Mouse (Mus musculus) cerebellum, adult 9-10 months (tissue): Measurements from ENCODE around the gene Phip.

Experiments used
- DNase-seq: peaks from one replicate; pipeline ENCODE4 v3.0.0; 2022

The Phip gene

DNA sequence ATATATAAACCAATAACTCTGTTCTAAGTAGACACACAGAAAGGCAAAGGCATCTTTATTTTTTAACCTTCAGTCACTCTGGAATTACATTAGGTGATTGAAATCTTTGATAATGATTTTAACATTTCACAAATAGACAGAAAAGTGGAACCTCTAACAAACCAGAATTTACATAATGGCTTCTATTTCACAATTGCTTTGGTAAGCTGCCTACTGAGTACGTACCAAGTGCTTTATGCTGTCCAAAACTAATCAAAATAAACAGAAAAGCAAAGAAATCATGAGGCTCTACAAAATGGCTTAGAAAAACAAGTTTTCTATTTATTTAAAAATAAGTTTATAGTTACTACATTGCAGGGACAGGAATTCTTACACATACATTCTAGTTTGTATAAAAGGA lies 109.2 kb downstream of the Phip start:
- DNase-seq, result no peak

DNA sequence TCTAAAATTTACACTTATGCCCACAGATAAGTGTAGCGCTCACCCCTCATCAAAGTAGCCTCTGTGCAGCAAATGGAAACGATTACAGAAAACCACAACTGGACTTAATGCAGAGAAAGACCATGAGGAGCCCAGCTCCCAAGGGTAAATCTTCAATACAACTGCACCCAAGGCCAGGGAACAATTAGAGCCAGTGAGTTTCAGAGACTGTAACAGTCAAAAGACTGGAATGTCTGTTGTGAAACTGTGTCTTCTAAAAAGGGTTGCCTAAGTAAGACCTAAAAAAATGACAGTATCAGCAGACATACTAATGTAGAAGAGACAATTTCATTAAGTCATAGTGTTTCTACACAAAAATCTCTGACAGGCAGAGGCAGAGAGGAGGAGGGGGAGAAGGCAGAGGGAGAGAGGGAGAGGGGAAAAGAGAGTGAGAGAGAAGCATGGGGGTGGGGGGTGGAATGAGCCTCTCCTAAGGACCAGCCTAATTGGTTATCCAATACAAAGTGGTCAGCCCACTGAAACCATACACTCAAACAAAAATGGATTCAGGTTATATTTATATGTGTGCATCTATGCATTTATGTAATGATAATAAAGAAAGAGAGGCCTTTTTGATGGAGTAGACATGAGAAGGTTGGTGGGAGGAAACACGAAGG lies 113.4 kb downstream of the Phip start:
- no peak for DNase-seq

DNA sequence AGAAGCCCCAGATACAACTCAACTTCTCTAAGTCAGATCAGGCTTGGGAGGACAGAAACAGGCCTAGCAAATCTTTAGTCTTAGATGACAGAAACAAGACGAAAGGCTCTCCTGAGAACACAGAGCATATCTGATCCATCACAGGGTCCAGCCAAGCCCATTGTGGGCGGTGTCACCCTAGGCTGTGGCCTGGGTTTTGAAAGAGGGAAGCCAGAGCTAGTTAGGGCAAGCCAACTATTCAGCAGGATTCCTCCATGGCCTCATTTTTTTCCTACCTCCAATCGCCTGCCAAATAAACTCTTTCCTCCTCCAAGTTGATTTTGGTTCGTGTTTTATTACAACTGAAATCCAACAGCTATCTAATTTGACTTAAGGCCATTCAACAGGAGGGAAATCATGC lies 114.0 kb downstream of the Phip start:
- DNase-seq, result no peak

DNA sequence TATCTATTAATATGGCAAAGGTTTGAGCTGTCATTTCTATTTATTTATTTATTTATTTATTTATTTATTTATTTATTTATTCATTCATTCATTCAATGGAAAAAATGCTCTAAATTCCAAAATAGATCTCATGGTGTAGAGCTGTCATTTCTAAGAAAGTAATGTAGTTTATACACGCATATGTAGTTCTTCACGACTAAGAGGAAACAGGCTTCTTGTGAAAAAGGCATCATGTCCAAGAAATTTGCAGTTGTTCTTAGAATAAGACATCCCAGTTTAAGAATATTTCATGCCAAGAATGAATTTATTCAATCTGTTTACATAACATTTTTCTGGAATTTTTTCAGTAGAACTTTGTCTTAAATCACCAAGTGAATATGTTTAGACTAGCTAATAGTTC lies 114.5 kb downstream of the Phip start:
- DNase-seq, result no peak

DNA sequence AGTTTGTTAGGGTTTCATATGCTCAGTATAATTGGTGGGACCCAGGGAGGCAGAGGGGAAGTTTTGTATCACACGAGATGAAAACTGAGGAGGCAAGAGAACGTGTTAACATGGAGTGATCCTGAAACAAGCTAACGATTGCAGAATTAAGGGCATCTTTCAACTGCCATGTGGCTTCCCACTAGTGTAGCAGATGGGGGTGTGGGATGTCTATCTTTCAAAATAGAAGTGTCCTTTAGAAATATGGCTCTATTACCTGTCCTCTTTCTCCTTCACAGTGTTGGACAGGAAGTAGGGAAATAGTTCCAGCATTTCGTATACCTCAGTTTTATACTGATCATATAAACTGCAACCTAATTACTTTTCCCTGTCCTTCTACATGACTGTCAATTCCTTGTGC lies 119.1 kb downstream of the Phip start:
- no peak for DNase-seq

DNA sequence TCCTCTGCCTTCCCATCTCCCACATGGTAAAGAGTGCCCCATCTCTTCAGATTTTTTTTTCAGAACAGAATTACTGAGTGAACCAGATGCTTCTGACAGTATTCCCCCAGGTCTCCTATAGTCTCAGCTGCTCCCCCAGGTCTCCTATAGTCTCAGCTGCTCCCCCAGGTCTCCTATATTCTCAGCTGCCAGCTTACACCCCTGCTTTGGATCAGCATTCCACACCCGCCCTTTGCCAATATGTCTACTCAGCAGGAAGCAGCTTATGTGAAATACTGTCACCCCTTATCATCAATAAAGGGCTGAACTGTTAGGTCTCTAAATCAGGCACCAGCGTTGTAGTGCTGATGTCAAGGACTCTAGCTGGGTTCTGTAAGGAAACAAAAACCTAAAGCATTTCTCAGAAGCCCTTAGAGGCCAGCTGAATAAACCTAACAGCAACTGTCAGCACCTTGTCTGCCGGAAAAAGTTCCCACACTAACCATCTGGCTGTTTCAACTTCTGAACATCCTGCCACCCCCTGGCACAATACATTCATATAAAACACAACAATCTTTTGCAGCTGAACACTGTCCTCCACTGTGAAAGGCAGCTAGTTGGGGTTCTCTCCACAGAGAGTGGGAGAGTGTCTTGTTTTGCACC lies 120.2 kb downstream of the Phip start:
- no peak for DNase-seq

DNA sequence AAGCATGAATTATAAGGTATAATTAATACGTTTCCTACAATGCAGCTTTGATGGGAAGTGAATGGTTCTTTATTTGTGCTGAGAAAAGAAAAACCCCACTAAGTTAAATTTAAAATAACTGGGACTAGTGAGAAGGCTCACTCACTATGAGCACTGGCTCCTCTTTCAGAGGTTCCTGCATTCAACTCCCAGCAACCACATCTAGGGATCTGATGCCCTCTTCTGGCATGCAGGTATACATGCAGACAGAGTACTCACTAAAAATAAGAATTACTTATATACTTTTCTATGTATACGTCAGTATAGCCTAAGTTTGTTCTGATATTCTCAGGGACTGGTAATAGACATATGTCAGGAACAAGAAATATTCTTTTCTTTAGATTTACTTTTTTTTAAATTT lies 121.3 kb downstream of the Phip start:
- no peak for DNase-seq

DNA sequence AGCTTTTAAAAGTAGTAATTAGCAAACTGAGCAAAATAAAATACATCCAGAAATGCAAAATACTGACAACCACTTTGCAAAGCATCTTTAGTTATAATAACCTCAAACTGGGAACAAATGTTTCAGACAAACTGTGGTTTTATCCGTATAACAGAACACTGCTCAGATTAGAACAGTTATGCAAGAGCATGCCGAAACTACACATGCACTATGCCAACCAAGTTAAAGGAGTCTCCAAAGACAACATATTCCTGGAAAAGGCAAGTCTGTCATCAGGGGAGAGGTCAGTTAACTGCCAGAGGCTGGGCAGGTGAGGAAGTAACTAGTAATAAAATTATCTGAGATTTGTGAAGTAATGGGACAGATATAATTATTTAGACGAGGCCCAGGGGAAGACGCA lies 132.6 kb downstream of the Phip start:
- DNase-seq, result no peak

DNA sequence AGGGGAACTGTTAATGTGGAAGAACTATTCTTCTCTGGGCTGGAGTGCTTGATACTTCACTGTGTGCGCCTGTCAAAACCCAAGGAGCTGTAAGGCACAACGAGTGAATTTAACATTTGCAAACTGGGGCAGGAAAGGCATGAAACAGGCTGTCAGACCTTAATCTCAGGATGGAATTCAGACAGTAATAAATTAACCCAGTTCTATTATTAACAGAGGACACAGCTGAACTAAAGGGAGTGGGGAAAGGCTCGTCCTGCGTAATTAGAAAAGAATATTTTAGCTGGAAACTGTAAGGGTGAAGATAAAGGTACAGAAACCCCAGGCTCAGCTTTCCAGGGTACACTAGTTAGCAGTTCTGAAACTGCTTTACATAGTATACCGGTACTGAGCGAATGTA lies 139.4 kb downstream of the Phip start:
- no peak for DNase-seq

DNA sequence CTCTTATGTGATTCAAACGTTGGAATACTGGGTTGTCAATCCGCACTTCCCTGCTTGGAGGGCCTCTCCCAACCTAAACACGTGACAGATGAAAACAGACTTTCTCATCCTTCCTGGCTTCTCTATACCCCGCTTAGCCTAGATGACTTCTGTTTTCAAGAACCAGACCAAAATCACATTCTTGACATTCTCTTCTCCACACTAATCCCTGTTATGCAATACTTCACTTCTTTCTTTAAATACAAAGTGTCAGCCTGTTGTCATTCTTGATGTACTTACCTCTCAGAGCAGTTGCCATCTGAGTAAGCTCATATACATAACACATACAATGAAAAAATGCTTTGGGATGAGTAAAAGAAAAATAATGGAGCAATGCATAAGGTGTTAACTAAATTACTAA lies 143.4 kb downstream of the Phip start:
- no peak for DNase-seq

DNA sequence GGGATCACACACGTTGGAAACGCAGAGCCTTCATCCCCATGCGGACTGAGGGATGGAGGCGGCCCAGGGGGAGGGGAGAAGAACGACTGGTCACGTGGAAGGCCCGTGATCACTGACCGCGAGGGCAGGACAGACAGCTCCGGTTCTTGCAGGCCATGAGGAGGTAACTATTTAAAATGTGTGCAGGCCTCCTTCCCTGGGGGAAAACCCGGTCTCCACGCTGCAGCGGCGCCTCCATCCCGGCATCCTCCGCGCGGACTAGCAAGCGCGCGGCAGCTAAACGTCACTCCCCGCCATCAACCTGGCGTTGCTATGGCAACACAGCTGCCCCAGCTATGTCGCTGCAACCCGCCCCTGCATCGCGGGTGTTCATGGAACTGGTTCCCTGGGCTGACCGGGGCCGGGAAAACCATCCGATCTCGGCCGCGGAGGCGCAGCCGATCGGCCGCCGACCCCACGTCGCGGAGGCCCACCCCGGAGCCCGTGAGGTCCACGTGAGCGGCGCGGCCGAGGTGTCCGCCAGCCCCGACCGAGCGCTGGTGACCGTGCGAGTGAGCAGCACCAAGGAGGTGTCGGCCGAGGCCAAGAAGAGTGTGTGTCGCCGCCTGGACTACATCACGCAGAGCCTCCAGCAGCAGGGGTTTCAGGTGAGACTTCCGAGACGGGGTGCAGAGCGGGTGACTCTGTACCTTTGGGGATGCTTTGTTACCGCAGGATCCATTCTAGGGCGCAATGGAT lies 145.5 kb downstream of the Phip start:
- peak; percentile 89 for DNase-seq

DNA sequence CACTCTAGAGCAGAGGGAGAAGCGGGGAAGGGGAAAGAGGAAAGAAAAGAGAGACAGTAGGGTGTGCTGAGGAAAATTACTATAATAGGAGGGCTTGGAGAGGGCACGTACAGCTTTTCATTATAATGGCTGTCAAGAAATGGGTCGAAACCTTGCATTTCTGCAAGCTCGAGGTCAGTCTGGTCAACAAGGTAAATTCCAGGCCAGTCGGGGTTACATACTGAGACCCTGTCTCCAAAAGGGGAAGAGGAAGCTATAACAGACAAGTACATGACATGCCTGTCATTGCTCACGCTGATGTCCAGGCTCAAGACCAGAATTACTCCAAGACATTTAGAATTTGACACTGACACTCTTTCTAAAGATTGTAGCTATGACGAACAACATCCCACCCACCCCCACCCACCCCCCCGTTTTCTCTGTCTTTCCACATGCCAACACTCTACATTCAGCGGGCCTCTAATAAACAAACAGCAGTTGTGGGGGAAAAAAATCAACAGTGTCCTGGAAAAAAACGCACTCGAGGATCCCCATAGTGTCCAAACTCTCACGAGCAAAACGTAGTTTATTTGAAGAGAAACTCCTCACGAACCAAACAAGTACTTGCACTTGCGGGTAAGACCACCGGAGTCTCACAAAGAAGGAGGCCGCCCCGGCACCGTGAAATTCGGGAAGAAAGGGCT lies 146.2 kb downstream of the Phip start, which contains the start of gene Irak1bp1:
Gene Irak1bp1 (plus strand): TSS at position 534 of the 683 bp plus-strand sequence.
- peak; percentile 27 for DNase-seq

DNA sequence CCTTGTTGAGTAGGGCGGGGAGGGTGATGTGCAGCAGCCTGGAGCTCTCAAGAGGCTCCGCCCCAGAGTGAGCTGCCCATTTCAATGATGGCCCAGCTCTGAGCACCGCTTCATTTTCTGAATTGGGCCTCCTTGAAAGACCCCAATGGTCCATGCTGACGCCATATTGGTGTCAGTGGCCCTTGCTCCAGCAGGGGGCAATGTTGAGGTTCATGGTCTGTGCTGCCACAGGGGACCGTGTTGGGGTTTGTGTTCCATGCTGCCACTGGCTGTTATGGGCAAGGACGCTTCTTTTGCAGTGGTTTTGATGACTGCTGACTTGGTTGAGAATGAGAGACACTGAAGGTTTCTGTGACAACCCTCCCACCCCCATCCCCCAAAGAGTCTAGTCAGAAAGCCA lies 148.9 kb downstream of the Phip start:
- no peak for DNase-seq
